Mouse (Mus musculus) granulocyte monocyte progenitor cell, adult 5-6 weeks (primary cell): ENCODE measurements around the gene Zcchc18. TPM values are rescaled to one million over a fixed set of nuclear protein-coding genes. Genes with fewer than 3 reads are reported as not detected.

Source experiments
- ATAC-seq: replicated peaks from 2 replicates; pipeline ENCODE4 v1.8.0; 2016; ENCODE audit warnings: mild to moderate bottlenecking, moderate TSS enrichment, inconsistent platforms; ENCODE audit not compliant: poor library complexity, severe bottlenecking
- total RNA-seq, 2 experiments: library from RNA; stranded (forward) in 1 of 2; stranded (reverse) in 1 of 2; fragments of 200-712, 200-1000 nt in 1 of 2; fragments of >200 nt in 1 of 2; fragmentation: Nextera tagmentation in 1 of 2; gene quantifications; 2 replicates each; pipeline ENCODE4 v1.2.3; 2014 to 2017

Gene Zcchc18
- total RNA-seq, 2 experiments from 2014 or later = not detected

GRCm38 (mm10) chrX:137038000-137038483, 45.1 kb downstream of the Zcchc18 start, which contains the start of gene Slc25a53:
Slc25a53 (minus strand) TSS chrX:137038302.
- ATAC-seq = peak; percentile 99

- ATAC-seq = no peak
These were observed 45.5 kb downstream of the Zcchc18 start for GRCm38 (mm10) chrX:137038502-137038901.

Other genes with a start within 250 kb of the Zcchc18 start
- gene Morf4l2, start 249.5 kb upstream of the Zcchc18 start, total RNA-seq (2014; fragmentation: Nextera tagmentation) = 170 and 206 TPM in 2 replicates
- gene Morf4l2, start 249.5 kb upstream of the Zcchc18 start, total RNA-seq (2017) = 712 and 733 TPM in 2 replicates
- not detected in 2 replicates for gene Glra4, start 213.0 kb upstream of the Zcchc18 start, total RNA-seq (2014; fragmentation: Nextera tagmentation)
- not detected in 2 replicates for gene Glra4, start 213.0 kb upstream of the Zcchc18 start, total RNA-seq (2017)
- 0.77 and 1.2 TPM in 2 replicates for gene Plp1, start 170.5 kb upstream of the Zcchc18 start, total RNA-seq (2014; fragmentation: Nextera tagmentation)
- gene Plp1, start 170.5 kb upstream of the Zcchc18 start, total RNA-seq (2017) = 0.36 and 1.3 TPM in 2 replicates
- not detected in 2 replicates for gene Rab9b, start 124.4 kb upstream of the Zcchc18 start, total RNA-seq (2014; fragmentation: Nextera tagmentation)
- gene Rab9b, start 124.4 kb upstream of the Zcchc18 start, total RNA-seq (2017) = not detected in 2 replicates
- gene H2bfm, start 65.8 kb upstream of the Zcchc18 start, total RNA-seq (2014; fragmentation: Nextera tagmentation) = not detected in 2 replicates
- gene H2bfm, start 65.8 kb upstream of the Zcchc18 start, total RNA-seq (2017) = not detected in 2 replicates
- gene Tmsb15b2, start 17.7 kb upstream of the Zcchc18 start, total RNA-seq (2014; fragmentation: Nextera tagmentation) = 12.7 and 59.8 TPM in 2 replicates
- gene Tmsb15b2, start 17.7 kb upstream of the Zcchc18 start, total RNA-seq (2017) = 9.2 TPM in 1 of 2 replicates, not detected in the other
- 10.1 TPM in 1 of 2 replicates, not detected in the other for gene Tmsb15l, start 16.3 kb upstream of the Zcchc18 start, total RNA-seq (2014; fragmentation: Nextera tagmentation)
- gene Tmsb15l, start 16.3 kb upstream of the Zcchc18 start, total RNA-seq (2017) = 11.4 and 28.5 TPM in 2 replicates
- gene Tmsb15b1, start 16.3 kb upstream of the Zcchc18 start, total RNA-seq (2014; fragmentation: Nextera tagmentation) = 7.3 and 16.8 TPM in 2 replicates
- gene Tmsb15b1, start 16.3 kb upstream of the Zcchc18 start, total RNA-seq (2017) = 6.7 and 15.6 TPM in 2 replicates
- gene Slc25a53, start 45.1 kb downstream of the Zcchc18 start, total RNA-seq (2014; fragmentation: Nextera tagmentation) = 4.9 and 16.1 TPM in 2 replicates
- 5.0 and 14.1 TPM in 2 replicates for gene Slc25a53, start 45.1 kb downstream of the Zcchc18 start, total RNA-seq (2017)
- gene Fam199x, start 56.4 kb downstream of the Zcchc18 start, total RNA-seq (2014; fragmentation: Nextera tagmentation) = 4.1 and 5.4 TPM in 2 replicates
- 12.2 and 12.8 TPM in 2 replicates for gene Fam199x, start 56.4 kb downstream of the Zcchc18 start, total RNA-seq (2017)
- gene Esx1, start 128.9 kb downstream of the Zcchc18 start, total RNA-seq (2014; fragmentation: Nextera tagmentation) = not detected in 2 replicates
- gene Esx1, start 128.9 kb downstream of the Zcchc18 start, total RNA-seq (2017) = not detected in 2 replicates